Mouse (Mus musculus): ENCODE measurements around the gene Inpp5a. TPM values are rescaled to one million over a fixed set of nuclear protein-coding genes. Genes with fewer than 3 reads are reported as not detected.

The Inpp5a gene
- polyA plus RNA-seq, 1 experiment from 2014 or later: 18.4 TPM

DNA sequence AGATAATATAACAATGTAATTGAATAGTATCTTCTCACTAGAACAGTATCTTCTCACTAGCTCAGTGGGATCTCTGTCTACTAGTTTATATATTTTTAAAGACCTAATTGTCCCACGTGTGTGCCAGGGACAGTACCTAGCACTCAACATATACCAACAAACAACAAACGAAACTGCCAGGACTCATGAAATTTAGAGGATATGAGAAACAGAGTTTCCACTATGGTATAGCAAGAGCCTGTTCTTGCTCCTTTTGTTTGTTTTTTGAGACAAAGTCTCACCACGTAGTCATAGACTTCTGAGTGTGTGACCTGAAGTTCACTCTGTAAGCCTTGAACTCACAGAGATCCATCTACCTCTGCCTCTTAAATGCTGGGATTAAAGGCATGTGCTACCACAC is 10.6 kb upstream of the Inpp5a start:
- no peak overlapping the region for H3K27ac ChIP-seq (replicated peaks)
- no peak overlapping the region for H3K4me3 ChIP-seq (replicated peaks)
- no peaks in the 10 kb centered on the region for H3K9me3 ChIP-seq (replicated peaks)
- H3K9ac ChIP-seq (replicated peaks): no peak overlapping the region
- no peaks in the 10 kb centered on the region for H3K36me3 ChIP-seq
- WGBS: 93% methylated on average over 3 of the region's 3 CpGs
- ATAC-seq (ENCODE audit: low FRiP score): no peak
- no peaks in the 10 kb centered on the region for H3K4me1 ChIP-seq
- H3K4me2 ChIP-seq: no peak overlapping the region
- H3K27me3 ChIP-seq (replicated peaks): no peaks in the 10 kb centered on the region

DNA sequence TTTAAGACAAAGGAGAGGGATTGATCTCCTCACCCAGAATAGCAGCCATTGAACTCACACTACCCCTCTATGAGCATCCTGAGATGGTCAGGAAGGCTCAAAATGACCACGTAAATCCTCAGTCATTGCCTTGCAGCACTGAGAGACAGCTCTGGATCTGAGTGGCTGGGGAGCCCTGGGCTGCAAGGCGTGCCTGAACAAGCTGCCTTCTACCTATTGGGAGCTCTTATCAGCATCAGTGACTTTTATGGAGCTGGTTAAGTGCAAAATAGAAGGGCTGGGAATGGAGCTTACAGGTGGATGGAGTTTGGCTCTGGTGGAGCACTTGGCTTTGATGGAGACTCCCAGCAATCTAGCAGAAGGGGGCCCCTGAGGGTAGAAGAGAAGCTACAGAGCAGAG is 9.2 kb upstream of the Inpp5a start:
- Histone ChIP-seq H3K9me3 (replicated peaks) (no peaks in the 10 kb centered on the region), H3K4me1 (no peaks in the 10 kb centered on the region), H3K9ac (replicated peaks) (no peak overlapping the region), H3K4me2 (no peak overlapping the region), H3K27ac (replicated peaks) (no peak overlapping the region), H3K36me3 (no peaks in the 10 kb centered on the region), H3K27me3 (replicated peaks) (no peaks in the 10 kb centered on the region), H3K4me3 (replicated peaks) (no peak overlapping the region)
- no peak for ATAC-seq (ENCODE audit: low FRiP score)
- 43% methylated on average over 2 of the region's 2 CpGs for WGBS

DNA sequence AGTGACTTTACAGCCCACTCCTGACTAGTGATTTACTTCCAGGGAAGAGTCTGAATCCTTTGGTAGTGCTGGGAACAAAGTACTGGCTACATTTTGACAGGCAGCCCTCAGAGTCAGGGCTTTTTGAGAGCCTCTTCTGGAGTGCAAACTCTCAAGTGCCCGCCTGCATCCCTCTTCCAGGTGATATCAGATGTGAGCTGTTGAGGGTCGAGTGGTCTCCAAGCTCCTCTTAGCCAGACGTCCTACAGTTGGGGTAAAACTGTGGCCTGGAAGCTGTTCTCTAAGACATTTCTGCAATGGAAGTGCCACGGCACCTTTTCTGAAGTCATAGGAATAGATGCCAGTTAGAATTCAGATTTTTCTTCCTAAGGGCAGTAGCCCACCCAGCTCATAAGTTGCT is 8.7 kb upstream of the Inpp5a start:
- ATAC-seq (ENCODE audit: low FRiP score): no peak
- Histone ChIP-seq H3K4me2 (no peak overlapping the region), H3K4me3 (replicated peaks) (no peak overlapping the region), H3K9ac (replicated peaks) (no peak overlapping the region), H3K27ac (replicated peaks) (no peak overlapping the region), H3K36me3 (no peaks in the 10 kb centered on the region), H3K4me1 (no peaks in the 10 kb centered on the region; the same call in 1 of the 2 replicates), H3K9me3 (replicated peaks) (no peaks in the 10 kb centered on the region), H3K27me3 (replicated peaks) (no peaks in the 10 kb centered on the region)
- 85% methylated on average over 4 of the region's 4 CpGs for WGBS

DNA sequence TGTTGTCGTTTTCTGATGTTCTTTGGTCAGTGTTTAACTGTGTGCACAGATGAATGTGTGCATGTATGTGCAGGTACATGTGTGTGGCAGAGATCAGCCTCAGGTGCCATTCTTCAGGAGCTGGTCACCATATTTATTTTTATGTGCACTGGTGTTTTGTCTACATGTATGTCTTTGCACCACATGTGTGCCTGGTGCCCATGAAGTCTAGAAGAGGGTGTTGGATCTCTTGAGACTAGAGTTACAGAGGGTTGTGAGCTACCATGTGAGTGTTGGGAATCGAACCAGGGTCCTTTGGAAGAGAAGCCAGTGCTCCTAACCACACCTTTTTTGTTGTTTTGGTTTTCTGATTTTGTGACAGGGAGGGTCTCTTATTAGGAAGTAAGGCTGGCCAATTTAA is 7.0 kb upstream of the Inpp5a start:
- 71% methylated on average over 2 of the region's 2 CpGs for WGBS

DNA sequence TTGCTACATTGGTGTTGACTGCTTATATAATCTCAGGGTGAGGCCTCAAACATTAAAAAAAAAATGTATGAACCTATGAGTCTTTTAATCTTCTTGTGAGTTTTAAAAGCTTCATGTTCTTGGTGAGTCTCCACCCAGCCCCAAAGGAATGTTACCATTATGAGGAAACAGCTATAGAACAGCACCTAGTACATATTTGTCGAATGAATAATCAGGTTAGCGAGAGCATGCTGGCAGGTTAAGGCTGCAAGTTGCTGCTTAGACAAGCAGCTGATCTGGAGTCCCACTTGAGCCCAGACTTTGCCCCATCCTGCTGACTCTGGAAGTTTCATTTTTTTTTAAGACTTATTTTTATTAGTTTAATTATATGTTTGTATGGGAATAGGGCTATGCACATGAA is 6.1 kb upstream of the Inpp5a start:
- Histone ChIP-seq H3K36me3 (no peaks in the 10 kb centered on the region), H3K9me3 (replicated peaks) (no peaks in the 10 kb centered on the region), H3K9ac (replicated peaks) (no peak overlapping the region), H3K4me2 (no peak overlapping the region), H3K27me3 (replicated peaks) (no peaks in the 10 kb centered on the region), H3K4me1 (peaks cover 9% of the 10 kb centered on the region), H3K27ac (replicated peaks) (no peak overlapping the region), H3K4me3 (replicated peaks) (no peak overlapping the region)
- ATAC-seq (ENCODE audit: low FRiP score): no peak
- WGBS: 95% methylated on average over 2 of the region's 2 CpGs

More for the DNA sequence above, 7.0 kb upstream of the Inpp5a start:
- no peaks in the 10 kb centered on the region; the same call in 1 of the 2 replicates for H3K4me1 ChIP-seq
- H3K27me3 ChIP-seq (replicated peaks): no peaks in the 10 kb centered on the region
- no peak overlapping the region for H3K9ac ChIP-seq (replicated peaks)
- H3K4me3 ChIP-seq (replicated peaks): no peak overlapping the region
- H3K9me3 ChIP-seq (replicated peaks): no peaks in the 10 kb centered on the region
- no peak overlapping the region for H3K4me2 ChIP-seq
- no peaks in the 10 kb centered on the region for H3K36me3 ChIP-seq
- H3K27ac ChIP-seq (replicated peaks): no peak overlapping the region
- no peak for ATAC-seq (ENCODE audit: low FRiP score)

DNA sequence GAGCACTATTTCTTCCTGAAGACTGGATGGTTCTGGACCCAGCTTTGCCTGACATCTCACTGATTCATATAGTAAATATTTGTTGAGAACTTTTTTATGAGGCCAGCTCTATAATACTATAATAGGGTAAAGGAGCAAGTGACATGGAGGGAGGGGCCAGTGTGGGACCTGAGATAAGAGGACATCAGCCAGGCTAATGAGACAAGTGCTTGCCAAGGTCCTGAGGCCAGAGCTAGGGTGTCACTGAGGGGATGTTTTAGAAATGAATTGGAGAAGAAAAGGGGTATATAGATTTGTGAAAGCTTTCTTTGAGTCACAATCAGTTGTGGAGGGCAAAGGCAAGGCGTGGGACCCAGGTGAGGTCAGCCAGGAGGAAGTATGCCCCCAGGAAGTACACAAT is 4.4 kb upstream of the Inpp5a start:
- no peak for ATAC-seq (ENCODE audit: low FRiP score)
- Histone ChIP-seq H3K27me3 (replicated peaks) (no peaks in the 10 kb centered on the region), H3K27ac (replicated peaks) (no peak overlapping the region), H3K36me3 (no peaks in the 10 kb centered on the region), H3K9ac (replicated peaks) (no peak overlapping the region), H3K4me1 (peaks cover 15% of the 10 kb centered on the region), H3K4me2 (no peak overlapping the region), H3K4me3 (replicated peaks) (no peak overlapping the region), H3K9me3 (replicated peaks) (no peaks in the 10 kb centered on the region)
- WGBS: 92% methylated on average over 1 of the region's 1 CpGs

DNA sequence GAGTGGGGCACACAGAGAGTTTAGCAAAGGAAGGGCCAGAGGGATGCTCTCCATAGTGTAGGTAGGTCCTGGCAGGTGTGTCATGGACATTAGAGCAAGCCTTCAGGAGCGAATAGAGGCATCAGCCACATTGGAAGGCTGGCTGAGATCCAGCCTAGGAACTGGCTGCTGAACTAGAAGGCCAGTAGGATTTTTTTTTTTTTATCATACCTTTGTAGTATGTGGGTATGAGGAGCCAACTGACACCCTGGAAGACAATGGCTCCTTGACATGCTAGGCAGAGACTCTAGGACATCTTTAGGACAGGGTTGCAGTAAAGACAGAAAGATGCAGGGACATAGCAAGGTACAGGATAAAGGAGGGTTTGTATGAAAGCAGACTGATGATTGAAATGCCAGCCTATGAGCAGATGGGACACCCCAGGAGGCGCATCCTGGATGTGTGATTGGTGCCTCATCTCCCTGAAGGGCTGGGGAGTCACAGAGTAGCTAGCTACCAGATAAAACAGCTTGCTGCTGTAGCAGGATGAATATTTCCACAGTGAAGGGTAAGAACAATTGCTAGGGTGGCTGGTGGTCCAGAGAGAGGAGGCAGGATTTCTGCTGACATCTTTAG is 3.9 kb upstream of the Inpp5a start:
- Histone ChIP-seq H3K4me1 (peaks cover 20% of the 10 kb centered on the region), H3K27ac (replicated peaks) (no peak overlapping the region), H3K36me3 (no peaks in the 10 kb centered on the region), H3K4me3 (replicated peaks) (no peak overlapping the region), H3K4me2 (no peak overlapping the region), H3K27me3 (replicated peaks) (no peaks in the 10 kb centered on the region), H3K9me3 (replicated peaks) (no peaks in the 10 kb centered on the region), H3K9ac (replicated peaks) (no peak overlapping the region)
- 81% methylated on average over 2 of the region's 2 CpGs for WGBS
- ATAC-seq (ENCODE audit: low FRiP score): no peak

DNA sequence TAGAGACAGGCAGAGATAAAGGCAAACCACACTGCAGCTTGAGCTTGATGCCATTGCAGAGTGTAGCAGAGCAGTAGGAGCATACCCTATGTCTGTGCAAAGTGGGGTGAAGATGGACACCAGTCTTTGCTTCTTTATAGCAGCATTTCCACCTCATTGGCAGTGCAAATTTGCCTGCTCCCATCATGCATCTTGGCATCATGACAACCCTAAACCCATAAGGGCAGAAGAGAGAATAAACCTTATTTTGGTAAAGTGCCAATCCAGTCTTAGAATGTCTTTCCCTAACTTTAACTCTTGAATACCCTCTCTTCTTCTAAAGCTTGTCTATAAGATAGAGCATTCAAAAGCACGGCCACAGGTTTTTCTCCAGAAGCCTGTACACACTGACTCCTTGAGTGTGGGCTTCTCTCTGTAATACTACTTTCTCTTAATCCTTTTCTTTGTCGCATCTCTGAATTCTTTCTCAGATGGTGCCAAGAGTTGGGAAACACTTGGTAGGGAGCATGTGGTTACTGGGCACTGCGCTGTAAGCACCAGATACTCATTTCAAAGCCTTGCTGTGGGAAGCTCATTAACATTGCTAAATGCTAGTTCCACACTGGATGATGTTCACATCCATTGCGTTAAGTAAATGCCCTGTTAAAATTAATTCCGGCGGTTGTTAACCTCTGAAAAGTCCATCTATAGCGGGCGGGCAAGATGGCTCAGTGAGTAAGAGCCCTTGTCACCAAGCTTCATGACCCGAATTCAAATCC is 1.8 kb upstream of the Inpp5a start:
- Histone ChIP-seq H3K9me3 (replicated peaks) (no peaks in the 10 kb centered on the region), H3K9ac (replicated peaks) (no peak overlapping the region), H3K27ac (replicated peaks) (no peak overlapping the region), H3K27me3 (replicated peaks) (no peaks in the 10 kb centered on the region), H3K36me3 (no peaks in the 10 kb centered on the region), H3K4me1 (peaks cover 39% of the 10 kb centered on the region), H3K4me2 (no peak overlapping the region), H3K4me3 (replicated peaks) (no peak overlapping the region)
- WGBS: 83% methylated on average over 9 of the region's 9 CpGs
- ATAC-seq (ENCODE audit: low FRiP score): no peak

DNA sequence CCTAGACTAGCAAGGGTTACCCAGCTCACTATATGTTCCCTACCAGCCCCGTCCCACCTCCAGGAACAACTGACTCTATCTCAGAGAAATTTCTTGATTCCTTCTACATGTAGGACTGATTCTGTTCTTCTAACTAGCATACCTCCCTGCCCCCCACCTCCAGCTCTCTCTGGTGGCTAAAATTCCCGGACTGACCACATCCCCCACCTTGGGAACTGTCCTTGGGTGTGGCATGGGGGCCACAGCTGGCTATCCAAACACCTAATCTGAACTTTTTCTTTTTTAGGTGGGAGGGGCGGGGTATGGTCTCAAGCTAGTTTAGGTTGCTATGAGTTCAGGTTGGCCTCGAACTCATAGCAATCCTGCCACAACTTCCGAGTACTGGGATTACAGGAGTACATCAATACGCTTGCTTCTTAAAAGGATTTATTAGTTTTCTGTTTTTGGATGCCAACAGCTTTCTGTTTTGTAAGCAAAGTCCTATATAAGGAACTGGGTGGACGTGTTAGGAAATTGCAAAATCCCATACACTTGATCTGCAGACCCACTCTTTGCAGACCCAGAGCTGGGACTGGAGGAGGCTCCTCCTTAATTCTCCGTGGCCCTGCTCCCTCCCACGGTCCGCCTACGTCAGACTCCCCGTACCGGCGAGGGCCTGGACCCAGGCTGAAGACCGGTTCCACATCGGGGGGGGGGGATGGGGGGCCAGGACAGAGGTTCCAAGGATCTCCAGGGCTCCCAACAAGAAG is 814 bp upstream of the Inpp5a start:
- ATAC-seq (ENCODE audit: low FRiP score): peak; percentile 77
- H3K4me2 ChIP-seq: peak overlapping the region; percentile 54
- WGBS: 20% methylated on average over 16 of the region's 16 CpGs
- H3K4me3 ChIP-seq (replicated peaks): peak overlapping the region; percentile 82
- peak overlapping the region; percentile 88 for H3K27ac ChIP-seq (replicated peaks)
- H3K9me3 ChIP-seq (replicated peaks): no peaks in the 10 kb centered on the region
- peak overlapping the region; percentile 69 for H3K9ac ChIP-seq (replicated peaks)
- peaks cover 48% of the 10 kb centered on the region for H3K4me1 ChIP-seq
- H3K27me3 ChIP-seq (replicated peaks): no peaks in the 10 kb centered on the region
- no peaks in the 10 kb centered on the region for H3K36me3 ChIP-seq

DNA sequence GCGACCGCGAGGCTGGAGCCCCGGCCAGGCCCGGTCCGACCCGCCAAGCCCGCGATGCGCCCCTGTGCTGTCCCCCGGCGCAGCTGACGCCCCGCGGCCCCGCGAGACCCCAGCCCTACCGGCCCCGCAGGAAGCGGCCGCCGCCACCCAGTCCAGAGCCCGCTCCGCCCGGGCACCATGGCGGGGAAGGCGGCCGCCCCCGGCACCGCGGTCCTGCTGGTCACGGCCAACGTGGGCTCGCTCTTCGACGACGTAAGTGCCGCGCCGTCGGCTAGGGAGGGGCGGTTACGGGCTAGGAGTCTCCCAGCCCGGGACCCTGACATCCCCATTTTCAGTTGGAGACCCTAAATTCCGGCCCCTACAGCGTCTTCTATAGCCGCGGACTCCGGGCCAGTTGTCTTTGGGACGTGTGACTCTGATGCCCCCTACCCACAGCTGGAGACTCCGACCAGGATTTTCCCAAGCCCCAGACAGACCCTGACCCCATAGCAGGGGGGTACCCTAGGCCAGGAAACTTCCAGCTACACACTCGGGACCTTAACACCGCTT is 378 bp downstream of the Inpp5a start:
- peak; percentile 36 for ATAC-seq (ENCODE audit: low FRiP score)
- H3K9ac ChIP-seq (replicated peaks): peak overlapping the region; percentile 82
- H3K4me2 ChIP-seq: peak overlapping the region; percentile 79
- no peaks in the 10 kb centered on the region for H3K9me3 ChIP-seq (replicated peaks)
- peaks cover 49% of the 10 kb centered on the region for H3K4me1 ChIP-seq
- H3K36me3 ChIP-seq: no peaks in the 10 kb centered on the region
- peak overlapping the region; percentile 82 for H3K4me3 ChIP-seq (replicated peaks)
- peak overlapping the region; percentile 71 for H3K27ac ChIP-seq (replicated peaks)
- no peaks in the 10 kb centered on the region for H3K27me3 ChIP-seq (replicated peaks)
- WGBS: under 1% methylated on average over 52 of the region's 53 CpGs

DNA sequence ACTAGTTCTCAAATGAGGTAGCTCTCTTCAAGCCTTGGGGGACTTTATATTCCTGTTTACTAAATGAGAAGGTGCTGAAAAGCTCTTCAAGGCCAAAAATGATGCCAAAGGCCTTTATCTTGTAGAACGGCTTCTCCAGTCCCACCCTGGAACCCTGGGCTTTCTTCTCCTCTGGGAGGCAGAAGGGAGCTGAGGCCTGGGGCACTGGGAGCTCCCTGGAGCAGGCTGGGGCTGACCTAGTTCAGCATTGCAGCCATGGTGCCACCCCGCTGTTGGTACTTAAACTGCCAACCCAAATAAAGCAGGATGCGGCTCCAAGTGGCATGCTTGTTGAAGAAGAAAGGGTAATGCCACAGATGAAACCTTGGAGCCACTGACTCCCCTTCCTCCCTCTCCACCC is 1.5 kb downstream of the Inpp5a start:
- Histone ChIP-seq H3K4me3 (replicated peaks) (peak overlapping the region; percentile 82; the same call in 1 of the 2 replicates), H3K4me1 (peaks cover 49% of the 10 kb centered on the region), H3K27me3 (replicated peaks) (no peaks in the 10 kb centered on the region), H3K27ac (replicated peaks) (no peak overlapping the region), H3K9ac (replicated peaks) (0 out of 2 replicates have a peak overlapping the region, but pooled peaks have one; percentile 1), H3K4me2 (peak overlapping the region; percentile 79), H3K36me3 (no peaks in the 10 kb centered on the region), H3K9me3 (replicated peaks) (no peaks in the 10 kb centered on the region)
- 68% methylated on average over 3 of the region's 3 CpGs for WGBS
- ATAC-seq (ENCODE audit: low FRiP score): no peak
